Mouse (Mus musculus): ENCODE measurements around the gene Tsen54. TPM values are rescaled to one million over a fixed set of nuclear protein-coding genes. Genes with fewer than 3 reads are reported as not detected.
"Not testable (repeated sequence)": the region's sequence is repeated elsewhere in the genome, so short reads cannot be mapped to it uniquely, and the experiment has no call there.

Tsen54 gene
- polyA plus RNA-seq, 1 experiment from 2014 or later = 24.2 TPM

- Histone ChIP-seq H3K9me3 (no peaks in the 10 kb centered on the region), H3K36me3 (no peaks in the 10 kb centered on the region), H3K4me1 (peaks cover 9% of the 10 kb centered on the region), H3K9ac (replicated peaks) (no peak overlapping the region), H3K27ac (replicated peaks) (no peak overlapping the region), H3K4me2 (replicated peaks) (no peak overlapping the region), H3K4me3 (no peak overlapping the region), H3K27me3 (peaks cover 24% of the 10 kb centered on the region)
- ATAC-seq (replicated peaks) = no peak
- WGBS = 66% methylated on average over 6 of the region's 6 CpGs
Measured at GRCm38 (mm10) chr11:115854674-115855073, 40.1 kb downstream of the Tsen54 start.

DNA sequence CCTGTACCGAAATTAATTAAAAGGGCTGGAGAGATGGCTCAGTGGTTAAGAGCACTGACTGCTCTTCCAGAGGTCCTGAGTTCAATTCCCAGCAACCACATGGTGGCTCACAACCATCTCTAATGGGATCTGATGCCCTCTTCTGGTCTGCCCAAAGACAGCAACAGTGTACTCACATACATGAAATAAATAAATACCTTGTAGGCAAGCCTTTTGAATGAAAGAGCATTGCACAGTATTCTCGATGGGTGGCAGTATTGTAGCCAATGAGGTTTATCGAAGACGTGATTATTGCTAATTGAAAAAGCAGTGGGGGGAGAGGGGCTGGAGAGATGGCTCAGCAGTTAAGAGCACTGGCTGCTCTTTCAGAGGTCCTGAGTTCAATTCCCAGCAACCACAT lies 42.6 kb downstream of the Tsen54 start:
- not testable (repeated sequence) for H3K9ac ChIP-seq (replicated peaks)
- WGBS = 90% methylated on average over 4 of the region's 4 CpGs

DNA sequence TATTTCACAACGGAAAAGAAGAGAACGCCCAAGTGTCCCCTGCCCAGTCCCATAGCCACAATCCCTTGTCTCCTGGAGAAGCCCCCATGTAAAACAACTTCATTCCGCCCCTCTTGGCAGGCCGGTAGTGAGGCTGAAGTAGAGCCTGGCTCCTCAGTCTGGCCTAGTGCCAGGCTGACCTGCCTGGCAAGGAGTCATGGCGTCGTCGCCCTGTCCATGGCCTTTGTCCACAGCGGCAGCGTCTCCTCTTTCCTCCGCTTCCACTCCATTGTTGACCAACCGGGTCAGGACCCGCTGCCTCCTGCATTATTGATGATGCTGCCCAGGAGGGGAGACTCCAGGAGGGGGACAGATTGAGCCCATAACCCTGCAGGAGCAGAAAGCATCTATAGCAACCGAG lies 43.4 kb downstream of the Tsen54 start:
- Histone ChIP-seq H3K27ac (replicated peaks) (no peak overlapping the region), H3K9me3 (no peaks in the 10 kb centered on the region), H3K9ac (replicated peaks) (no peak overlapping the region), H3K36me3 (no peaks in the 10 kb centered on the region), H3K4me2 (replicated peaks) (no peak overlapping the region), H3K4me1 (peaks cover 14% of the 10 kb centered on the region), H3K4me3 (no peak overlapping the region), H3K27me3 (peaks cover 43% of the 10 kb centered on the region)
- no peak for ATAC-seq (replicated peaks)
- WGBS = 45% methylated on average over 13 of the region's 13 CpGs

More for the DNA sequence above, 42.6 kb downstream of the Tsen54 start:
- Histone ChIP-seq H3K4me1 (peaks cover 14% of the 10 kb centered on the region), H3K27me3 (peaks cover 43% of the 10 kb centered on the region)
- not testable (repeated sequence) for H3K4me2 ChIP-seq (replicated peaks); H3K27ac ChIP-seq (replicated peaks); H3K9me3 ChIP-seq; H3K4me3 ChIP-seq; ATAC-seq (replicated peaks); H3K36me3 ChIP-seq

DNA sequence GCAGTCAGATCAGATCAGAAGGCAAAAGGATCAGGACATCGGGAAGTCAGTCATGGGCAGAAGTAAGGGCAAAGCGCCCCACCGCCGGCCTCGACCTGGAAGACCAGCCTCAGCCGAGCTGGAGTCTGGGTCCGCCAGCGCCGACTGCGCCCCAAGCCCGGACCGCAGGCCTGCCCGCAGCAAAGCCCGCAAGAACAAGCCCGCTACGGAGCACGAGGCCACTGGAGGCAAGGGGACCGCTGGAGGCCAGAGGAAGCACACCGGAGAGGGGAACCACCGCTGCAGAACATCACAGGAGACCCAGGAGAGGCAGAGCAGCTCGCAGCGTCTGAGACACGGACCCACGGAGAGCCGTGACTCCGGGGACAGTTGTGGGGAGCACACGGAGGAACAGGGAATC lies 43.8 kb downstream of the Tsen54 start, which contains the start of gene Myo15b:
TSS of gene Myo15b (plus strand) at position 53 of the 400 bp plus-strand sequence.
- WGBS = 10% methylated on average over 27 of the region's 27 CpGs
- H3K27me3 ChIP-seq = peaks cover 43% of the 10 kb centered on the region

DNA sequence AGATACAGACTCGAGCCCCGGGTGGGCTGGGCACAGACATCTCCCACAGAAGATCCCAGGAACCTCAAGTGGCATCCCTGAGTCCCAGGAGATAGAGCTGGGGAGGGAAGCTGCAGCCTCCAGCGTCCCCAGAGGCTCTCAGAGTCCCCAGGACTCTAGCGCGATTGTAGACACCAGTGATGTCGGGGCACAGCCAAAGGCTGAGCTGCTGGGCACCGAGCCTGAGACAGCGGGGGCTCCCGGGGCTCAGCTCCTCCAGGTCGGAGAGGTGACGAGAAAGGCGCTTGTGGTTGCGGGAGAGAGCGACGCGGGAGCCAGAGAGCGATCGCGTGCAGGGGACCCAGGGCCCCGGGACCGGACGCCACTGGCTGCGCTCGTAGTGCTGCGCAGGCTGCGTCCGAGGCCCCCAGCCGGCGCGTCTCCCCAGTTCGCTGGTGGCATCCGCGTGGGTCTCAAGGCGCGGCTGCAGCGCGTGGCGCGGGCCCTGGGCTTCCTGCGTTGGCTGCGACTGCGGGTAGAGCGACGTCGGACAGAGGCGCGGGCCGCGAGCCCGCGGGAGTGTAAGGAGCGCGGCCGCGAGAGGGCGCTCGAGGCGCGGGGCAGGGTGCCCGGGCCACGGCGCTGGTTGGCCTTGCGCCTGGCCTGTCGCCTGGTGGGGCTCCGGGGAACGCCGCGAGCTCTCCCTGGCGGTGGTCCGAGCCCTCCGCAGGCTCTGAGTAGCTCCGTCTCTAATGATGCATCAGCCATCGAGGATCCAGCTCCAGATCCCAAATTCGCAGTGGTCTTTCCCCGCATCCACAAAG lies 44.8 kb downstream of the Tsen54 start:
- WGBS = 2% methylated on average over 75 of the region's 75 CpGs
- ATAC-seq (replicated peaks) = peak; percentile 75
- peak overlapping the region; percentile 36 for H3K4me3 ChIP-seq
- H3K36me3 ChIP-seq = no peaks in the 10 kb centered on the region
- peaks cover 43% of the 10 kb centered on the region for H3K27me3 ChIP-seq
- peak overlapping the region; percentile 27 for H3K9ac ChIP-seq (replicated peaks)
- H3K4me1 ChIP-seq = peaks cover 14% of the 10 kb centered on the region
- no peaks in the 10 kb centered on the region for H3K9me3 ChIP-seq
- H3K4me2 ChIP-seq (replicated peaks) = peak overlapping the region; percentile 44
- H3K27ac ChIP-seq (replicated peaks) = no peak overlapping the region

More for the DNA sequence above, 43.8 kb downstream of the Tsen54 start, which contains the start of gene Myo15b:
- Histone ChIP-seq H3K9me3 (no peaks in the 10 kb centered on the region), H3K9ac (replicated peaks) (peak within 1 kb of the TSS; percentile 27; the same call in 1 of the 2 replicates), H3K36me3 (no peaks in the 10 kb centered on the region), H3K4me2 (replicated peaks) (peak within 1 kb of the TSS; percentile 44), H3K4me3 (peak within 1 kb of the TSS; percentile 36), H3K27ac (replicated peaks) (no peak within 1 kb of the TSS), H3K4me1 (peaks cover 14% of the 10 kb centered on the region)
- ATAC-seq (replicated peaks) = no peak

DNA sequence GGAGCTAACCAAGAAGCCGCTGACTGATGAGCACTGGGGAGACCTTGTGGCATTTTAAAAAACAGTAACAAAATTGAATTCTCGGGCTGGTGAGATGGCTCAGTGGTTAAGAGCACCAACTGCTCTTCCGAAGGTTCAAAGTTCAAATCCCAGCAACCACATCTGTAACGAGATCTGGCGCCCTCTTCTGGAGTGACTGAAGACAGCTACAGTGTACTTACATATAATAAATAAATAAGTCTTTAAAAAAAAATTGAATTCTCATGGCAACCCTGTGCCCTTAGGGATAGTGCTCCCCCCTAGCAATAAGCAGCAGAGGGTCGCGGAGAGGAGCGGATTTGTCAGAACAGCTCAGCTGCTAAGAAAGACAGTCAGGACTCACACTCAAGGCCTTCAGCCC lies 49.4 kb downstream of the Tsen54 start:
- Histone ChIP-seq H3K4me3 (no peak overlapping the region), H3K27me3 (peaks cover 27% of the 10 kb centered on the region), H3K9me3 (no peaks in the 10 kb centered on the region), H3K27ac (replicated peaks) (no peak overlapping the region), H3K4me1 (peaks cover 12% of the 10 kb centered on the region), H3K9ac (replicated peaks) (no peak overlapping the region), H3K4me2 (replicated peaks) (no peak overlapping the region), H3K36me3 (no peaks in the 10 kb centered on the region)
- 92% methylated on average over 8 of the region's 8 CpGs for WGBS
- ATAC-seq (replicated peaks) = no peak

DNA sequence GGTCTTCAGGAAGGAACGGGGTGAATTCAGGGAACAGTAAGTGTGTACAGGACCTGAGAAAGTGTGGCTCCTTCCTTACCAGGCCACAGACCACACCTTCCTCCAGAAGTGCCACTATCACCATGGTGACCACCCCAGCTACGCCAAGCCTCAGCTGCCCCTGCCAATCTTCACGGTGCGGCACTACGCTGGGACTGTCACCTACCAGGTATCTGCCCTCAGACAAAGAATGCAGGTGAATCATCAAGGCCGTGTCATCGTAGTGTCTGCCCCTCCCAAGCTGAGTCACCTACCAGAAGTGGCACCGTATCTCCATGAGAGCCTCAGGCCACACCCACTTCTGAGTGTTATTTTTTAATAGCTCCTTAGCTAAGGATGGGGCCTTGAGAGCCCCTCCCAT lies 54.9 kb downstream of the Tsen54 start:
- Histone ChIP-seq H3K27me3 (no peaks in the 10 kb centered on the region), H3K4me3 (no peak overlapping the region), H3K4me1 (no peaks in the 10 kb centered on the region), H3K9me3 (no peaks in the 10 kb centered on the region), H3K27ac (replicated peaks) (no peak overlapping the region), H3K9ac (replicated peaks) (no peak overlapping the region), H3K36me3 (no peaks in the 10 kb centered on the region), H3K4me2 (replicated peaks) (no peak overlapping the region)
- no peak for ATAC-seq (replicated peaks)
- 87% methylated on average over 8 of the region's 8 CpGs for WGBS

DNA sequence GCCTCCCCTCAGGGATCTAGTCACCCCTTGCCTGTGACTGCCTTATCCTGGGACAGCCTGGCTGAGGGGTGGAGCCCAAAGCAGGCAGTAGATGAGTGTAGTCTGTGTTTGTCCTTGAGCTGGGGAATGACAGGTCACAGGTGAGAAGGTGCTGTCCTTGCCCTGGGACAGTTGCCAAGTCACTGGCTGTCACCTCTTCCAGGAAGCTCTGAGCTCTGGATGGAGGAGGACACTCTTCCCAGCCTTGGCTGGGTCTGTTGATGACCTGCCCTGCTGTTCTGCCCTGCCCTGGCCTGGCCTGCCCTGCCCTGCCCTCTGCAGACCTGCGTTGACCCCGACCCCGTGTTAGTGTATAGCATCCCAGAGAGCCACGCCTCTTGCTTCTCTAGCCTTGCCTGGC lies 57.9 kb downstream of the Tsen54 start:
- no peaks in the 10 kb centered on the region for H3K4me1 ChIP-seq
- no peak overlapping the region for H3K9ac ChIP-seq (replicated peaks)
- no peaks in the 10 kb centered on the region for H3K9me3 ChIP-seq
- ATAC-seq (replicated peaks) = no peak
- no peaks in the 10 kb centered on the region for H3K27me3 ChIP-seq
- WGBS = 74% methylated on average over 4 of the region's 4 CpGs
- no peak overlapping the region for H3K4me2 ChIP-seq (replicated peaks)
- H3K27ac ChIP-seq (replicated peaks) = no peak overlapping the region
- no peak overlapping the region for H3K4me3 ChIP-seq
- H3K36me3 ChIP-seq = no peaks in the 10 kb centered on the region

Small RNA genes within 50 kb of the gene (microRNA-seq; reads per million reads assigned to microRNA genes)
- not detected for gene Mir5621

Other genes with a start within 250 kb of the Tsen54 start
- 70.3 and 73.6 TPM in 2 replicates for gene Mrps7, start 210.8 kb upstream of the Tsen54 start, polyA plus RNA-seq (2015; fragmentation: Nextera tagmentation; extraction: Ambion mirVana)
- gene Gga3, start 210.7 kb upstream of the Tsen54 start, polyA plus RNA-seq (2015; fragmentation: Nextera tagmentation; extraction: Ambion mirVana) = 28.1 and 28.2 TPM in 2 replicates
- 9.1 and 11.4 TPM in 2 replicates for gene Mif4gd, start 201.8 kb upstream of the Tsen54 start, polyA plus RNA-seq (2015; fragmentation: Nextera tagmentation; extraction: Ambion mirVana)
- 55.3 and 56.1 TPM in 2 replicates for gene Slc25a19, start 186.4 kb upstream of the Tsen54 start, polyA plus RNA-seq (2015; fragmentation: Nextera tagmentation; extraction: Ambion mirVana)
- gene Grb2, start 106.1 kb upstream of the Tsen54 start, polyA plus RNA-seq (2015; fragmentation: Nextera tagmentation; extraction: Ambion mirVana) = 180 and 199 TPM in 2 replicates
- 27.6 and 29.8 TPM in 2 replicates for gene Tmem94, start 49.3 kb upstream of the Tsen54 start, polyA plus RNA-seq (2015; fragmentation: Nextera tagmentation; extraction: Ambion mirVana)
- 7.8 and 7.9 TPM in 2 replicates for gene Caskin2, start 1.1 kb upstream of the Tsen54 start, polyA plus RNA-seq (2015; fragmentation: Nextera tagmentation; extraction: Ambion mirVana)
- gene Llgl2, start 9.3 kb downstream of the Tsen54 start, polyA plus RNA-seq (2015; fragmentation: Nextera tagmentation; extraction: Ambion mirVana) = 1.0 and 1.1 TPM in 2 replicates
- 0.17 TPM in 1 of 2 replicates, not detected in the other for gene Myo15b, start 43.7 kb downstream of the Tsen54 start, polyA plus RNA-seq (2015; fragmentation: Nextera tagmentation; extraction: Ambion mirVana)
- 1.2 and 2.5 TPM in 2 replicates for gene Smim5, start 85.2 kb downstream of the Tsen54 start, polyA plus RNA-seq (2015; fragmentation: Nextera tagmentation; extraction: Ambion mirVana)
- 0.94 and 1.1 TPM in 2 replicates for gene Smim6, start 97.3 kb downstream of the Tsen54 start, polyA plus RNA-seq (2015; fragmentation: Nextera tagmentation; extraction: Ambion mirVana)
- 53.3 and 53.6 TPM in 2 replicates for gene Sap30bp, start 118.6 kb downstream of the Tsen54 start, polyA plus RNA-seq (2015; fragmentation: Nextera tagmentation; extraction: Ambion mirVana)
- 24.6 and 29.2 TPM in 2 replicates for gene Recql5, start 118.8 kb downstream of the Tsen54 start, polyA plus RNA-seq (2015; fragmentation: Nextera tagmentation; extraction: Ambion mirVana)
- gene Itgb4, start 160.0 kb downstream of the Tsen54 start, polyA plus RNA-seq (2015; fragmentation: Nextera tagmentation; extraction: Ambion mirVana) = 0.52 and 0.69 TPM in 2 replicates
- gene Galk1, start 198.0 kb downstream of the Tsen54 start, polyA plus RNA-seq (2015; fragmentation: Nextera tagmentation; extraction: Ambion mirVana) = 58.9 and 64.2 TPM in 2 replicates
- 2,534 and 2,591 TPM in 2 replicates for gene H3f3b, start 213.2 kb downstream of the Tsen54 start, polyA plus RNA-seq (2015; fragmentation: Nextera tagmentation; extraction: Ambion mirVana)
- gene Unk, start 215.6 kb downstream of the Tsen54 start, polyA plus RNA-seq (2015; fragmentation: Nextera tagmentation; extraction: Ambion mirVana) = 40.4 and 40.8 TPM in 2 replicates

All from forebrain, embryonic 15.5 days (tissue).